Mouse (Mus musculus) MEL (cell line): ENCODE data around the gene Myo1g. TPM values are rescaled to one million over a fixed set of nuclear protein-coding genes. Genes with fewer than 3 reads are reported as not detected.

Experiments
- DNase-seq: peaks from one replicate; pipeline ENCODE4 v3.0.0; 2011; ENCODE audit warnings: low read depth, low spot score
- H3K27ac ChIP-seq: 2 replicates; pipeline ENCODE4 v1.5.1; 2012; ENCODE audit warnings: low read depth, mild to moderate bottlenecking, control low read depth, low read length, moderate library complexity; ENCODE audit not compliant: control insufficient read depth
- H3K27me3 ChIP-seq, 2 experiments: fragments of 150-350 bp in 1 of 2; sonication (generic) in 1 of 2; 2 replicates each; pipeline ENCODE4 v1.6.1; 2012; ENCODE audit warnings: low read length in 2 of 2, mild to moderate bottlenecking in 2 of 2, improper control_type of control experiment in 1 of 2, moderate library complexity in 1 of 2; ENCODE audit not compliant: insufficient read depth in 2 of 2, control insufficient read depth in 1 of 2
- H3K36me3 ChIP-seq, 2 experiments: 2 replicates each; pipeline ENCODE4 v1.6.1; 2012 to 2014; ENCODE audit warnings: low read length in 2 of 2, improper control_type of control experiment in 1 of 2, inconsistent platforms in 1 of 2, mild to moderate bottlenecking in 1 of 2; ENCODE audit not compliant: insufficient read depth in 2 of 2, control insufficient read depth in 1 of 2
- H3K4me1 ChIP-seq, 2 experiments: fragments of 150-350 bp in 1 of 2; sonication (generic) in 1 of 2; 2 replicates each; pipeline ENCODE4 v1.6.1; 2012; ENCODE audit warnings: low read length in 2 of 2, improper control_type of control experiment in 1 of 2, mild to moderate bottlenecking in 1 of 2; ENCODE audit not compliant: insufficient read depth in 2 of 2, control insufficient read depth in 1 of 2
- H3K4me3 ChIP-seq, 2 experiments: fragments of 150-350 bp in 1 of 2; sonication (generic) in 1 of 2; 2 replicates each; pipeline ENCODE4 v1.5.1; 2012; ENCODE audit warnings: low read depth in 2 of 2, low read length in 2 of 2, mild to moderate bottlenecking in 2 of 2, moderate library complexity in 2 of 2, control low read depth in 1 of 2, improper control_type of control experiment in 1 of 2; ENCODE audit not compliant: control insufficient read depth in 1 of 2, insufficient read depth in 1 of 2
- H3K79me2 ChIP-seq: 2 replicates; pipeline ENCODE4 v1.6.1; 2012; ENCODE audit warnings: mild to moderate bottlenecking, low read length, moderate library complexity; ENCODE audit not compliant: control insufficient read depth, poor library complexity, insufficient read depth
- H3K9ac ChIP-seq: 2 replicates; pipeline ENCODE4 v1.6.1; 2012; ENCODE audit warnings: low read depth, mild to moderate bottlenecking, control low read depth, low read length, moderate library complexity; ENCODE audit not compliant: control insufficient read depth, poor library complexity, severe bottlenecking
- H3K9me3 ChIP-seq: fragments of 150-350 bp; sonication (generic); replicated peaks from 2 replicates; pipeline ENCODE4 v1.6.1; 2012; ENCODE audit warnings: mild to moderate bottlenecking, low read length, improper control_type of control experiment, moderate library complexity; ENCODE audit not compliant: insufficient read depth
- BHLHE40 ChIP-seq: IDR thresholded peaks from 2 replicates; pipeline ENCODE4 v1.6.1; 2012; ENCODE audit warnings: low read depth, mild to moderate bottlenecking, inconsistent platforms, low read length, improper control_type of control experiment, borderline replicate concordance
- CTCF ChIP-seq, 3 experiments: IDR thresholded peaks in 2 of 3; conservative IDR thresholded peaks in 1 of 3; 2 replicates each; pipeline ENCODE4 v1.5.1; 2011 to 2012; ENCODE audit warnings: low read length in 3 of 3, low read depth in 2 of 3, mild to moderate bottlenecking in 2 of 3, improper control_type of control experiment in 1 of 3, inconsistent platforms in 1 of 3, mixed read lengths in 1 of 3, moderate library complexity in 1 of 3; ENCODE audit not compliant: control insufficient read depth in 1 of 3, insufficient read depth in 1 of 3, poor library complexity in 1 of 3, severe bottlenecking in 1 of 3
- ELF1 ChIP-seq: IDR thresholded peaks from 2 replicates; pipeline ENCODE4 v1.6.1; 2014; ENCODE audit warnings: low read depth, mild to moderate bottlenecking, inconsistent platforms, low read length, improper control_type of control experiment, moderate library complexity
- EP300 ChIP-seq, 2 experiments: IDR thresholded peaks; 2 replicates each; pipeline ENCODE4 v1.6.1; 2011; ENCODE audit warnings: improper control_type of control experiment in 2 of 2, low read length in 2 of 2, low read depth in 1 of 2, mild to moderate bottlenecking in 1 of 2
- ETS1 ChIP-seq: IDR thresholded peaks from 2 replicates; pipeline ENCODE4 v1.6.1; 2012; ENCODE audit warnings: low read depth, mild to moderate bottlenecking, inconsistent platforms, low read length, improper control_type of control experiment, moderate library complexity
- GABPA ChIP-seq: IDR thresholded peaks from 2 replicates; pipeline ENCODE4 v1.6.1; 2012; ENCODE audit warnings: low read depth, mild to moderate bottlenecking, inconsistent platforms, low read length, improper control_type of control experiment, moderate library complexity
- HCFC1 ChIP-seq: IDR thresholded peaks from 2 replicates; pipeline ENCODE4 v1.6.1; 2012; ENCODE audit warnings: low read depth, mild to moderate bottlenecking, inconsistent platforms, low read length, improper control_type of control experiment, moderate library complexity
- JUND ChIP-seq: IDR thresholded peaks from 2 replicates; pipeline ENCODE4 v1.6.1; 2011; ENCODE audit warnings: low read depth, mild to moderate bottlenecking, improper control_type of control experiment, low read length
- KAT2A ChIP-seq: conservative IDR thresholded peaks from 2 replicates; pipeline ENCODE4 v1.6.1; 2012; ENCODE audit warnings: low read depth, low read length, improper control_type of control experiment, inconsistent platforms
- MAFK ChIP-seq: IDR thresholded peaks from 2 replicates; pipeline ENCODE4 v1.6.1; 2011; ENCODE audit warnings: low read depth, mild to moderate bottlenecking, low read length, improper control_type of control experiment, borderline replicate concordance
- MAX ChIP-seq: IDR thresholded peaks from 2 replicates; pipeline ENCODE4 v1.6.1; 2011; ENCODE audit warnings: low read length, improper control_type of control experiment
- MYB ChIP-seq: IDR thresholded peaks from 2 replicates; pipeline ENCODE4 v1.6.1; 2011; ENCODE audit warnings: mild to moderate bottlenecking, low read depth, low read length, improper control_type of control experiment
- MYC ChIP-seq: IDR thresholded peaks from 2 replicates; pipeline ENCODE4 v1.6.1; 2011; ENCODE audit warnings: low read depth, mild to moderate bottlenecking, low read length, improper control_type of control experiment, moderate library complexity
- NELFE ChIP-seq: IDR thresholded peaks from 2 replicates; pipeline ENCODE4 v1.6.1; 2011; ENCODE audit warnings: low read depth, low read length, improper control_type of control experiment
- NRF1 ChIP-seq: IDR thresholded peaks from 2 replicates; pipeline ENCODE4 v1.6.1; 2014; ENCODE audit warnings: low read depth, mild to moderate bottlenecking, inconsistent platforms, low read length, improper control_type of control experiment, moderate library complexity; ENCODE audit not compliant: poor library complexity, insufficient read depth, severe bottlenecking
- POLR2A ChIP-seq, 2 experiments: IDR thresholded peaks; 2 replicates each; pipeline ENCODE4 v1.6.1; 2011 to 2012; ENCODE audit warnings: low read length in 2 of 2, mild to moderate bottlenecking in 2 of 2, control low read depth in 1 of 2, improper control_type of control experiment in 1 of 2, low read depth in 1 of 2, moderate library complexity in 1 of 2; ENCODE audit not compliant: control insufficient read depth in 1 of 2, insufficient read depth in 1 of 2, poor library complexity in 1 of 2
- POLR2AphosphoS2 ChIP-seq: IDR thresholded peaks from 2 replicates; pipeline ENCODE4 v1.6.1; 2011; ENCODE audit warnings: low read length, improper control_type of control experiment
- SIN3A ChIP-seq: IDR thresholded peaks from 2 replicates; pipeline ENCODE4 v1.6.1; 2012; ENCODE audit warnings: low read length, improper control_type of control experiment, inconsistent platforms
- SMC3 ChIP-seq: IDR thresholded peaks from 2 replicates; pipeline ENCODE4 v1.6.1; 2011; ENCODE audit warnings: low read depth, low read length, improper control_type of control experiment
- TAL1 ChIP-seq: IDR thresholded peaks from 2 replicates; pipeline ENCODE4 v1.6.1; 2012; ENCODE audit warnings: mild to moderate bottlenecking, inconsistent platforms, low read length, moderate library complexity, mixed read lengths
- TBP ChIP-seq: IDR thresholded peaks from 2 replicates; pipeline ENCODE4 v1.8.0; 2011; ENCODE audit warnings: low read depth, low read length, improper control_type of control experiment
- UBTF ChIP-seq: IDR thresholded peaks from 2 replicates; pipeline ENCODE4 v1.6.1; 2012; ENCODE audit warnings: low read depth, mild to moderate bottlenecking, inconsistent platforms, low read length, improper control_type of control experiment, moderate library complexity, borderline replicate concordance; ENCODE audit not compliant: insufficient read depth
- USF2 ChIP-seq, 2 experiments: IDR thresholded peaks; 2 replicates each; pipeline ENCODE4 v1.6.1; 2011 to 2012; ENCODE audit warnings: improper control_type of control experiment in 2 of 2, low read length in 2 of 2, borderline replicate concordance in 1 of 2, inconsistent platforms in 1 of 2, low read depth in 1 of 2, mild to moderate bottlenecking in 1 of 2; ENCODE audit not compliant: insufficient read depth in 1 of 2
- ZKSCAN1 ChIP-seq: IDR thresholded peaks from 2 replicates; pipeline ENCODE4 v1.6.1; 2012; ENCODE audit warnings: low read depth, mild to moderate bottlenecking, inconsistent platforms, low read length, improper control_type of control experiment, moderate library complexity
- ZMIZ1 ChIP-seq: IDR thresholded peaks from 2 replicates; pipeline ENCODE4 v1.6.1; 2012; ENCODE audit warnings: low read depth, mild to moderate bottlenecking, inconsistent platforms, low read length, improper control_type of control experiment, moderate library complexity
- ZNF384 ChIP-seq: IDR thresholded peaks from 2 replicates; pipeline ENCODE4 v1.6.1; 2012; ENCODE audit warnings: low read depth, mild to moderate bottlenecking, inconsistent platforms, low read length, improper control_type of control experiment
- polyA plus RNA-seq, 2 experiments: library from polyadenylated mRNA; stranded (reverse) in 1 of 2; unstranded in 1 of 2; fragments of >175 nt in 1 of 2; fragments of >200 nt in 1 of 2; gene quantifications; 2 replicates each; pipeline versions ENCODE4 v1.2.1 to v1.2.4; 2012; ENCODE audit warnings: low replicate concordance in 2 of 2, low read depth in 1 of 2; ENCODE audit not compliant: insufficient read length in 2 of 2, insufficient read depth in 1 of 2, missing spikeins in 1 of 2
- total RNA-seq: library from RNA; depleted of rRNA; stranded (reverse); fragments of 300-350 nt; gene quantifications from 2 replicates; pipeline ENCODE4 v1.2.3, GENCODE M21; 2012

The Myo1g gene
- total and polyA plus RNA-seq, 3 experiments, result 19.4 to 33.3 TPM; not detected in 1

DNA sequence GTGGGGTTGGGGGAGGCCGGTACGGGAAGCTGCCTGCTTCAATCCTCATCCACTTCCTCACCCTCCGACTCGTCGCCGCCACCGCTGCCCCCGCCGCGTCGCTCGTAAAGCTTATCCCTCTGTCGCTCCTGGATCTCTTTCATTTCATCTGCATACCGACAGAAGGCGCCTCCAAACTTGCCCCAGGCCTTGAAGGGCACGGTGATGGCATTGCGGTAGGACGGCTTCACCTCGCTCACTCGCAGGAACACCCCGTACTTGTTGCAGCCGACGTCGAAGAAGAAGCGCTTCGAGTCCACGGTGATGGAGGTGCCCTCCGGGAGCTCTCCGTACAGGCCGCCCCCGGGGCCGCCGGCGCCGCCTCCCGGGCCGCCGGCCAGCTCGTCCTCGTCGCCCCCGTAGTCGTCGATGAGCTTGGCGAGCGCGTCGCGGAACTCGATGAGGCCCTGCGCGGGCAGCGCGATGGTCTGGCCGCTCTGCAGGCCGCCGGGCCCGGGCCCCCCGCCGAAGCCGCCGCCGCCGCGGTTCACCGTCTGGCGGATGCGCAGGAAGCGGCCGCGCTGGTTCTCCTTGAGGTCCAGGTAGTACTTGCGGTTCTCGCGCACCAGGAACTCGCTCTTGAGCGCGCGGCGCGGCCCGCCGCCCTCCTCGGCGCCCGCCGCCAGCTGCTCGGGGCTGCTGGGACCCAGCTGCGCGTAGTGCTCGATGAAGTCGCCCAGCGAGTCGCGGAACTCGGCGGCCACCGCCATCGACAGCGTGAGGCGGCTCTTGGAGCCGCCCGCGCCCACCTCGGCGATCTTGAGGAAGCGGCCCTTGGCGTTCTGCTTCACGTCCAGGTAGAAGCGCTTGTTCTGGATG lies 45.7 kb downstream of the Myo1g start:
- peak overlapping the region; percentile 76 to 94 for H3K4me3 ChIP-seq
- H3K4me1 ChIP-seq, result peaks cover 14 to 16% of the 10 kb centered on the region in 2 experiments; a peak in 3 of 4 replicates
- no peaks in the 10 kb centered on the region for H3K9me3 ChIP-seq
- H3K36me3 ChIP-seq, result peaks cover 2 to 30% of the 10 kb centered on the region in 2 experiments; a peak in 3 of 4 replicates
- DNase-seq, result peak; percentile 79
- H3K9ac ChIP-seq, result peak overlapping the region; percentile 99
- peak overlapping the region; percentile 71 for H3K27ac ChIP-seq
- no peaks in the 10 kb centered on the region for H3K27me3 ChIP-seq
- TF ChIP-seq CTCF (IDR thresholded peaks at IDR 0.05 in 2 of 3, conservative IDR thresholded peaks at IDR 0.05 in 1 of 3; ENCODE audit: control insufficient read depth in 1 of 3, insufficient read depth in 1 of 3, low read depth in 2 of 3, low read length in 3 of 3, poor library complexity in 1 of 3, severe bottlenecking in 1 of 3) (no peak; a peak in 1 of 6 replicates), NELFE (0 out of 2 replicates have a peak, but pooled peaks have one; percentile 27), MAX (0 out of 2 replicates have a peak, but pooled peaks have one; percentile 33), UBTF (peak; percentile 91; the same call in 1 of the 2 replicates), POLR2AphosphoS2 (no peak), ZMIZ1 (no peak), POLR2A (IDR thresholded peaks at IDR 0.05; ENCODE audit: control insufficient read depth in 1 of 2, insufficient read depth in 1 of 2, low read depth in 1 of 2, low read length in 2 of 2, poor library complexity in 1 of 2) (peak; percentile 38 to 43; a peak in 3 of 4 replicates), SIN3A (peak; percentile 28), HCFC1 (0 out of 2 replicates have a peak, but pooled peaks have one; percentile 53), NRF1 (peak; percentile 23; the same call in 1 of the 2 replicates)
- TF ChIP-seq, all 39 proteins: peak for 7
- peaks cover 52% of the 10 kb centered on the region for H3K79me2 ChIP-seq

DNA sequence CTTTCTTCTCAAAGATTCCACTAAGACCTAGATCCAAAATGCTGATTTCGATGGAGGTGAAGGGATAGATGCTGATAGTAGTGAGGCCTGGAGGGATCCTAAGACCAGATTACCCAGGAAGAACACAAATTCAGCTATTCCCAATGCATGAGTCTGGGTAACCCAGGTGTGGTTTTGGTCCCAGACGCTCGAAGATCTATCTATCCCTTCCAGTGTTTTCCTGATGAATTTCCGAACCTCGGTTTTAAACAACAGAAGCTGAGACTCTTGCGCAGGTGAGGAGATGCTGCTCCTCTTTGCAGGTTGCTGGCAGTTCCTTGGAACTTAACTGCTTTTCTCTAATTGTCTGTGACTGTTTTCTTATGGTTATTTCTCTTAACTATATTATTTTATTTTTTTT lies 46.4 kb downstream of the Myo1g start:
- Histone ChIP-seq H3K36me3 (peaks cover 2 to 34% of the 10 kb centered on the region in 2 experiments; a peak in 3 of 4 replicates), H3K79me2 (peaks cover 55% of the 10 kb centered on the region), H3K27ac (peak overlapping the region; percentile 71), H3K27me3 (no peaks in the 10 kb centered on the region), H3K9me3 (no peaks in the 10 kb centered on the region), H3K9ac (peak overlapping the region; percentile 99), H3K4me1 (peaks cover 16 to 20% of the 10 kb centered on the region in 2 experiments; a peak in 3 of 4 replicates), H3K4me3 (peak overlapping the region; percentile 76 to 94)
- TF ChIP-seq HCFC1 (no peak), MAX (no peak), ZKSCAN1 (no peak), MAFK (no peak), GABPA (no peak), KAT2A (no peak), NRF1 (no peak), ETS1 (no peak), SMC3 (no peak), TBP (0 out of 2 replicates have a peak, but pooled peaks have one; percentile 2), CTCF (IDR thresholded peaks at IDR 0.05 in 2 of 3, conservative IDR thresholded peaks at IDR 0.05 in 1 of 3; ENCODE audit: control insufficient read depth in 1 of 3, insufficient read depth in 1 of 3, low read depth in 2 of 3, low read length in 3 of 3, poor library complexity in 1 of 3, severe bottlenecking in 1 of 3) (no peak), BHLHE40 (no peak), SIN3A (peak; percentile 12), EP300 (IDR thresholded peaks at IDR 0.05; ENCODE audit: low read depth in 1 of 2, low read length in 2 of 2) (no peak), MYB (0 out of 2 replicates have a peak, but pooled peaks have one; percentile 6), ZMIZ1 (no peak), ELF1 (no peak), USF2 (IDR thresholded peaks at IDR 0.05; ENCODE audit: borderline replicate concordance in 1 of 2, insufficient read depth in 1 of 2, low read depth in 1 of 2, low read length in 2 of 2) (no peak), POLR2A (IDR thresholded peaks at IDR 0.05; ENCODE audit: control insufficient read depth in 1 of 2, insufficient read depth in 1 of 2, low read depth in 1 of 2, low read length in 2 of 2, poor library complexity in 1 of 2) (no peak), JUND (no peak), POLR2AphosphoS2 (no peak), MYC (no peak), TAL1 (no peak), ZNF384 (no peak)
- peak; percentile 43 for DNase-seq
